Mouse (Mus musculus) embryonic facial prominence, embryonic 13.5 days (tissue): ENCODE data around the gene Soga1. TPM values are rescaled to one million over a fixed set of nuclear protein-coding genes. Genes with fewer than 3 reads are reported as not detected.
A peak's percentile ranks its signal among the peaks of the same experiment; 100 is the strongest.

Experiments used
- ATAC-seq: fragments of 200-750 bp; cut with Nextera tagmentation; 2 replicates; pipeline ENCODE4 v1.8.0; 2017; ENCODE audit warnings: low read depth; ENCODE audit not compliant: insufficient number of reproducible peaks, insufficient read depth, low FRiP score, low TSS enrichment
- H3K27ac ChIP-seq: fragments of 300-500 bp; sonication (generic); 2 replicates; pipeline ENCODE4 v1.5.1; 2015; ENCODE audit warnings: moderate library complexity, mild to moderate bottlenecking, inconsistent platforms
- H3K27me3 ChIP-seq: fragments of 300-500 bp; sonication (generic); 2 replicates; pipeline ENCODE4 v1.6.1; 2015; ENCODE audit warnings: mild to moderate bottlenecking, inconsistent platforms
- H3K36me3 ChIP-seq: fragments of 300-500 bp; sonication (generic); 2 replicates; pipeline ENCODE4 v1.6.1; 2015; ENCODE audit warnings: mild to moderate bottlenecking, inconsistent platforms
- H3K4me1 ChIP-seq: fragments of 300-500 bp; sonication (generic); 2 replicates; pipeline ENCODE4 v1.6.1; 2015; ENCODE audit warnings: inconsistent platforms
- H3K4me2 ChIP-seq: fragments of 300-500 bp; sonication (generic); 2 replicates; pipeline ENCODE4 v1.6.1; 2015; ENCODE audit warnings: moderate library complexity, mild to moderate bottlenecking, inconsistent platforms
- H3K4me3 ChIP-seq: fragments of 300-500 bp; sonication (generic); 2 replicates; pipeline ENCODE4 v1.5.1; 2015; ENCODE audit warnings: mild to moderate bottlenecking, inconsistent platforms
- H3K9ac ChIP-seq: fragments of 300-500 bp; sonication (generic); 2 replicates; pipeline ENCODE4 v1.6.1; 2015; ENCODE audit warnings: mild to moderate bottlenecking, inconsistent platforms
- H3K9me3 ChIP-seq: fragments of 300-500 bp; sonication (generic); 2 replicates; pipeline ENCODE4 v1.6.1; 2016; ENCODE audit warnings: inconsistent platforms
- WGBS: fragments of 180-500 bp; shearing (Covaris S2); methylation state at CpG from one replicate; pipeline ENCODE4 v1.1.7; 2015; ENCODE audit warnings: mixed read lengths; 5-methylcytosine and 5-hydroxymethylcytosine counted together
- polyA plus RNA-seq: library from polyadenylated mRNA; unstranded; fragments of >200 nt; fragmentation: Nextera tagmentation; extraction: Ambion mirVana; gene quantifications from 2 replicates; pipeline ENCODE4 v1.2.1, GENCODE M21; 2015

Gene Soga1
- polyA plus RNA-seq, 1 experiment from 2014 or later: 7.1 TPM

- H3K4me2 ChIP-seq: no peak overlapping the region
- no peak overlapping the region for H3K27ac ChIP-seq
- H3K4me3 ChIP-seq: no peak overlapping the region
- no peak overlapping the region; the same call in 1 of the 2 replicates for H3K9ac ChIP-seq
- no peak for ATAC-seq
- WGBS: 87% methylated on average over 11 of the region's 11 CpGs
- no peaks in the 10 kb centered on the region for H3K27me3 ChIP-seq
- peaks cover 64% of the 10 kb centered on the region for H3K4me1 ChIP-seq
- no peaks in the 10 kb centered on the region for H3K9me3 ChIP-seq
- H3K36me3 ChIP-seq: peaks cover 41% of the 10 kb centered on the region
Observed at GRCm38 (mm10) chr2:157060557-157061305, 18.3 kb downstream of the Soga1 start.

DNA sequence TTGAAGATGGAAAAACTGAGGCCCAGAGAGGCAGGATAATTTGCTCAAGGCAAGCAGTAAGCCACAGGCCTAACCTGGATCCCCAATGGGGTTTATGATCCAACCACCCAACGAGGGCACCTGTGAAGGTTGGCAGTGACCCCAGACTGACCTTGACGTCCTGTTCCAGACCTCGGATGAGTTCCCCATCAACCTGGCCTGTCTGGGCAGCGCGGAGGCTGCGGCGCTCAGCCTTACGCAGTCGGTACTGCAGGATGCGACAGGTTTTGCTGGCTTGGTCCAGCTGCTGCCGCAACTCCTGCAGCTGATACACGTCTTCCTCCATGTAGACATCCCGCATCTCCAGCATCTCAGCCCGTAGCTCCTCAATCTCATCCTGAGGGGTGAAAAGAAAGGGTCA, 19.0 kb downstream of the Soga1 start:
- no peak for ATAC-seq
- no peak overlapping the region for H3K9ac ChIP-seq
- peaks cover 45% of the 10 kb centered on the region for H3K36me3 ChIP-seq
- H3K27ac ChIP-seq: 0 out of 2 replicates have a peak overlapping the region, but pooled peaks have one; percentile 4
- no peak overlapping the region for H3K4me2 ChIP-seq
- H3K27me3 ChIP-seq: no peaks in the 10 kb centered on the region
- no peaks in the 10 kb centered on the region for H3K9me3 ChIP-seq
- H3K4me3 ChIP-seq: no peak overlapping the region
- H3K4me1 ChIP-seq: peaks cover 64% of the 10 kb centered on the region
- 90% methylated on average over 14 of the region's 14 CpGs for WGBS

DNA sequence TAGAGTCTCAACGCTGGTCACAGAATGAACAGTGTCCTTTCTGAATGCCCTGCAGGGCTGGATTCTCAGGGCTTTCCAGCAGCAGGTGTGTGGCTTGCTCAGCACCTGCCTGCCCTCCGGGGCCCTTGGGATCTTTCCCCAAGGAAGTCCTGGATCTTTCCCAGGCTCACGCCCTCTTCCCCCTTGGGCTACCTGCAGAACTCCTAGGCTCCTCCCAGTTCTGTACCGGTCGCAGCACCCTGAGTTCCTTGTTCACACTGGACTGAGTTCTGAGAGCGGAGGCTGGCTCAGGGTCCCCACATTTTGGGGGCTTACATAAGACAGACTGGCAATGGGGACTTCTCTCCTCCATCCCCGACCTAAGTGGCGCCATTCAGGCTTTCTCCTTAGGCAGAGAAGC, 19.9 kb downstream of the Soga1 start:
- Histone ChIP-seq H3K36me3 (peaks cover 50% of the 10 kb centered on the region), H3K4me1 (peaks cover 63% of the 10 kb centered on the region), H3K9ac (peak overlapping the region; percentile 49; the same call in 1 of the 2 replicates), H3K27me3 (no peaks in the 10 kb centered on the region), H3K9me3 (no peaks in the 10 kb centered on the region), H3K4me2 (peak overlapping the region; percentile 53), H3K4me3 (0 out of 2 replicates have a peak overlapping the region, but pooled peaks have one; percentile 9), H3K27ac (peak overlapping the region; percentile 90)
- ATAC-seq: no peak
- WGBS: 50% methylated on average over 8 of the region's 8 CpGs

DNA sequence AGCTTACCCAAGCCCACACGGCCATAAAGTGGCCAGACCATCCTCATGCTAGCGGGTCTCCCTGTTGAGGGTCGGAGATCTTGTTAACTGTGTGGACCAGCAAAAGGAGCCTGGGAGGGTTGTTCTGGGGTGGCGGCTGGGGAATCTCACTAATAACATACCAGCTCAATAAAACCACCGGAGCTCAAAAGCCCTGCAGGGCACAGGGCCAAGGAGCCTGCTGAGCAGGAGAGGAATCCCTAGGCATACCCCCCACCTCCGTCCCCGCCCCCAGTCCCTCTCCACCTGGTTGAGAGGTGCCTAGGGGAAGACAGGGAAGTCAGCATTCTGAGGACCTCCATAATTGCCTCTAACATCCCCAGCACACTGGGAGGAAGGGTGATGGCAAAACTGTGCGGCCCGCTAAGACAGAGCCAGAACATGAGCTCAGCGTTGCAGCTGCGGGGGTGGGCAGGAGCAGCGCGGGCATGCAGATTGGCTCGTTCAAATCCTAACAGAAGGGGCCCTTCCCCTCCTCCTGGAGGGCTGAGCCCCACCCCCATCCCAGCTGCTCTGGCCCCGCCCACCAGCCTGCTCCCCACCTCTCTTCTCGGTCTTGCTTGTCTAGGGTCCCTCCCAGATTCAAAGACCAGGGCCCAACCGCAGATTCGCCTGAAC, 20.6 kb downstream of the Soga1 start:
- WGBS: 9% methylated on average over 18 of the region's 18 CpGs
- no peak overlapping the region; the same call in 1 of the 2 replicates for H3K9ac ChIP-seq
- peaks cover 56% of the 10 kb centered on the region for H3K36me3 ChIP-seq

GRCm38 (mm10) chr2:157057758-157058157, 21.3 kb downstream of the Soga1 start:
- ATAC-seq: no peak
- Histone ChIP-seq H3K9ac (no peak overlapping the region), H3K36me3 (peaks cover 62% of the 10 kb centered on the region), H3K9me3 (no peaks in the 10 kb centered on the region), H3K27me3 (no peaks in the 10 kb centered on the region), H3K27ac (peak overlapping the region; percentile 90), H3K4me3 (no peak overlapping the region), H3K4me2 (peak overlapping the region; percentile 53; the same call in 1 of the 2 replicates), H3K4me1 (peaks cover 49% of the 10 kb centered on the region)
- WGBS: 81% methylated on average over 4 of the region's 4 CpGs

More for the DNA sequence above, 20.6 kb downstream of the Soga1 start:
- Histone ChIP-seq H3K9me3 (no peaks in the 10 kb centered on the region), H3K27ac (peak overlapping the region; percentile 90), H3K27me3 (no peaks in the 10 kb centered on the region), H3K4me1 (peaks cover 56% of the 10 kb centered on the region), H3K4me3 (peak overlapping the region; percentile 24), H3K4me2 (peak overlapping the region; percentile 53)
- ATAC-seq: peak; percentile 82

- Histone ChIP-seq H3K9me3 (no peaks in the 10 kb centered on the region), H3K4me2 (no peak overlapping the region), H3K27me3 (no peaks in the 10 kb centered on the region), H3K36me3 (peaks cover 64% of the 10 kb centered on the region), H3K27ac (no peak overlapping the region), H3K4me1 (peaks cover 46% of the 10 kb centered on the region), H3K9ac (no peak overlapping the region), H3K4me3 (no peak overlapping the region)
- no peak for ATAC-seq
- WGBS: 95% methylated on average over 3 of the region's 3 CpGs
Observed at GRCm38 (mm10) chr2:157057186-157057585, 21.9 kb downstream of the Soga1 start.

DNA sequence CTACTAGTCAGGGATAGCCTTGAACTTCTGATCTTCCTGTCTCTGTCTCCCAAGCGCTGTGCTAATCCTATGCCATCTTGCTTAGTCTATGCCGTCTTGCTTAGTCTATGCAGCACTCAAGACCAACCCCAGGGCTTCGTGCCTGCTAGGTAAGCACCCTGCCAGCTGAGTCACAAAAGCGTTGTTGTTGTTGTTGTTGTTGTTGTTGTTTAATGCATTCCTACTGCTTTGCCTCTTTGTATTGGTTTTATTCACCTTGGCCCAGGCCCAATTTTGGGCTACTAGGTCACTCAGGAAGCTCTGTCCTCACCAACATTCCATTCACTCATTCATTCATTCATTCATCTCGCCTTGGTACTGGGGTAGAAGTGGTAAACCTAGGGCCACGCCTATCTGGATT, 23.3 kb downstream of the Soga1 start:
- ATAC-seq: no peak
- 92% methylated on average over 6 of the region's 6 CpGs for WGBS
- no peaks in the 10 kb centered on the region for H3K27me3 ChIP-seq
- peaks cover 47% of the 10 kb centered on the region for H3K4me1 ChIP-seq
- H3K4me3 ChIP-seq: no peak overlapping the region
- H3K27ac ChIP-seq: peak overlapping the region; percentile 81
- peaks cover 76% of the 10 kb centered on the region for H3K36me3 ChIP-seq
- no peak overlapping the region for H3K9ac ChIP-seq
- no peaks in the 10 kb centered on the region for H3K9me3 ChIP-seq
- H3K4me2 ChIP-seq: no peak overlapping the region

DNA sequence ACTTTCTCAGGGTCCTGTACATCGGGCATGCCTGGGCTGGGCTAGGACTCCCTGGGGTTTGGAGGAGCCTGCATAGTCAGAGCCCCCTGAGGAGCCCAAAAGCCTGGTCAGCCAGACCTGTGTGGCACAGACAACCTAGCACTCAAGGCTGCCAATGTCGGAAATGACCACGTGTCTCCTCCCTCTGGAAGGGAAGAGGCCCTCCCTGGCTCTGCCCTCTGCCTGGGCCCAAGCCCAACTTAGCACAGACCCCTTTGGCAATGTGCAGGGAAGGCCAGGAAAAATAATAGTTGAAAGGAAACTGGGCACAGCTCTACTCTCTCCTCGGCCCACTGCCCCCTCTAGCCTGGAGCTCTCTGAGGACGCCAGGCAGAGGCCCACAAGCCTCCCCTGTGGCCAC, 24.2 kb downstream of the Soga1 start:
- Histone ChIP-seq H3K4me1 (peaks cover 47% of the 10 kb centered on the region), H3K36me3 (peaks cover 78% of the 10 kb centered on the region), H3K27ac (peak overlapping the region; percentile 81), H3K9ac (peak overlapping the region; percentile 44; the same call in 1 of the 2 replicates), H3K9me3 (no peaks in the 10 kb centered on the region), H3K4me3 (no peak overlapping the region), H3K4me2 (no peak overlapping the region), H3K27me3 (no peaks in the 10 kb centered on the region)
- ATAC-seq: no peak
- WGBS: 67% methylated on average over 5 of the region's 5 CpGs

DNA sequence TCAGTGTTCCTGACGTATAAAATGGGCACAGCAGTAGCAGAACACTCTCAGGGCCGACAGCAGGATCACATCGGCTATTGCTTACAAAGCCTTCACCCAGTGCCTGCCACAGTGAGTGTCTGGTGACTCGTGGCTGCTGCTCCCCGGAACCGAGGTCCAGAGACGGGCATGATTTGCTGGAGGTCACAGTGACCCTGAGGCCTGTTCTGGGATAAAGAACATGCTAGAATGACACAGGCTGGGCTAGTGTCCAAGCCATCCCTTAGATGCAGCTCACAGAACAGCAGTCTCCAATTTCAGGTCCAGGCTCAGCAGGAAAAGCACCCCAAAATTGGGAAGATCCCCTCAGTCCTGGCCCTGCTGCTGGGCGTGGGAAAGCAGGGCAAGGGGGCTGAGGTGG, 24.8 kb downstream of the Soga1 start:
- ATAC-seq: no peak
- Histone ChIP-seq H3K4me3 (no peak overlapping the region), H3K36me3 (peaks cover 78% of the 10 kb centered on the region), H3K9ac (0 out of 2 replicates have a peak overlapping the region, but pooled peaks have one; percentile 21), H3K4me2 (no peak overlapping the region), H3K27ac (peak overlapping the region; percentile 81; the same call in 1 of the 2 replicates), H3K4me1 (peaks cover 43% of the 10 kb centered on the region), H3K27me3 (no peaks in the 10 kb centered on the region), H3K9me3 (no peaks in the 10 kb centered on the region)
- 91% methylated on average over 8 of the region's 8 CpGs for WGBS

DNA sequence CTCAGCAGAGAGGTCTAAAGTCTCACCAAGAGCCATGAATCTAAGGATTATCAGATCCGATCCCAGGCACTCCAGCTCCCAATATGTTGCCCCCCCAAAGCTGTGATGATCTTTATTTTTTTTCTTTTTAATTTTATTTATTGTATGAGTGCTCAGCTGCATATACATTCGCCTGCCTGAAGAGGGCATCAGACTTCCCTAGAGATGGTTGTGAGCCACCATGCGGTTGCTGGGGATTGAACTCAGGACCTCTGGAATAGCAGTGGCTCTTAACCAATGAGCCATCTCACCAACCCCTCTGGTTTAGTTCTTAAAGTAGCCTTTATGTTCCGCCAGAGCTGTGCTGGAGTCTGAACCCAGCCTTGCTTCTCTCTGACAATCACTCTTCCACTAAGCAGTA, 25.3 kb downstream of the Soga1 start:
- no peaks in the 10 kb centered on the region for H3K27me3 ChIP-seq
- H3K4me2 ChIP-seq: no peak overlapping the region
- H3K9ac ChIP-seq: no peak overlapping the region
- H3K4me1 ChIP-seq: peaks cover 37% of the 10 kb centered on the region
- no peak for ATAC-seq
- H3K27ac ChIP-seq: peak overlapping the region; percentile 81; the same call in 1 of the 2 replicates
- H3K4me3 ChIP-seq: no peak overlapping the region
- peaks cover 79% of the 10 kb centered on the region for H3K36me3 ChIP-seq
- 77% methylated on average over 4 of the region's 4 CpGs for WGBS
- no peaks in the 10 kb centered on the region for H3K9me3 ChIP-seq

GRCm38 (mm10) chr2:157053124-157053523, 25.9 kb downstream of the Soga1 start:
- Histone ChIP-seq H3K27me3 (no peaks in the 10 kb centered on the region), H3K9ac (no peak overlapping the region), H3K4me1 (peaks cover 31% of the 10 kb centered on the region), H3K4me3 (no peak overlapping the region), H3K27ac (no peak overlapping the region), H3K4me2 (no peak overlapping the region), H3K9me3 (no peaks in the 10 kb centered on the region), H3K36me3 (peaks cover 83% of the 10 kb centered on the region)
- whole genome bisulfite sequencing: 93% methylated on average over 5 of the region's 5 CpGs
- no peak for ATAC-seq

DNA sequence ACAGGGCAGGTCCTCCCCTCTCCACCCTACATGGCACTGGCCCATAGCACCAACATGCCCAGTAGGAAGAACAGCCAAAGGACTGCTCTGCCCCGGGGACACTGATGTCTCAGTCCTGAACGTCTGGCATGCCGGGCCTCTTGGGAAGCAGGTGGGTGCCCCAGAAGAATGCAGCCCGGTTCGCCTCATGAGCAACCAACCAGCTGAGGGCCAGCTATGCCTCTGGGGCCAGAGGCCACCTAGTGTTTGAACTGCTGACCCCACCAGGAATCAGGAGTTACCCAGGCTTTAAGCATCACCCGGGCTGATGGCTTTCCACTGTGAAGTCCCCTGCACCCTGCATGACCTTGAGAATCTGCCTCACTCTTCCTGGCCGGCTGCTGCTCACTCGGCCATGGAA, 26.6 kb downstream of the Soga1 start:
- no peaks in the 10 kb centered on the region for H3K27me3 ChIP-seq
- 79% methylated on average over 8 of the region's 8 CpGs for WGBS
- no peak overlapping the region for H3K4me3 ChIP-seq
- H3K4me1 ChIP-seq: peaks cover 29% of the 10 kb centered on the region
- H3K27ac ChIP-seq: no peak overlapping the region
- H3K9ac ChIP-seq: no peak overlapping the region
- H3K4me2 ChIP-seq: no peak overlapping the region
- H3K9me3 ChIP-seq: no peaks in the 10 kb centered on the region
- peaks cover 79% of the 10 kb centered on the region for H3K36me3 ChIP-seq
- ATAC-seq: no peak
